Mouse (Mus musculus): ENCODE measurements around the gene Sema5a.

Sema5a gene

GRCm38 (mm10) chr15:32459046-32459445 is 214.4 kb downstream of the Sema5a start:
- no peak for DNase-seq

DNA sequence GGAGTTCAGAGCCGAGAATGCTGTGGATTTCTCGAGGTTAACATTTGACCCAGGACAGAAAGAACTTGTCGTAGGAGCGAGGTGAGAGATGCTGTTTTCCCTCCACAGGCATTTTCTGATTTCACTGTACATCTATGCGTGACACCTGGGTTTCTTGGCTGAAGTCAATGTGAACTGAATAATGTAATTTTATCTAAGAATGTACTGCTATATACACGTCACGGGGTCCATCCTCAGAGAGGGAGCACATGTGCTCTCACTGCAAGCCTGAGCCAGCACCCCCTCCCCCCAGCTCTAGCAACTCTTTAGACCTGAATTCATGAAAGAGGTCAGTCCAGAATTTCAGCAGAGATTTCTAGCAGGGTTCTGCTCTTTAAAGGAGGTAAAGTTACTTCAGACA is 215.6 kb downstream of the Sema5a start:
- no peak for DNase-seq

DNA sequence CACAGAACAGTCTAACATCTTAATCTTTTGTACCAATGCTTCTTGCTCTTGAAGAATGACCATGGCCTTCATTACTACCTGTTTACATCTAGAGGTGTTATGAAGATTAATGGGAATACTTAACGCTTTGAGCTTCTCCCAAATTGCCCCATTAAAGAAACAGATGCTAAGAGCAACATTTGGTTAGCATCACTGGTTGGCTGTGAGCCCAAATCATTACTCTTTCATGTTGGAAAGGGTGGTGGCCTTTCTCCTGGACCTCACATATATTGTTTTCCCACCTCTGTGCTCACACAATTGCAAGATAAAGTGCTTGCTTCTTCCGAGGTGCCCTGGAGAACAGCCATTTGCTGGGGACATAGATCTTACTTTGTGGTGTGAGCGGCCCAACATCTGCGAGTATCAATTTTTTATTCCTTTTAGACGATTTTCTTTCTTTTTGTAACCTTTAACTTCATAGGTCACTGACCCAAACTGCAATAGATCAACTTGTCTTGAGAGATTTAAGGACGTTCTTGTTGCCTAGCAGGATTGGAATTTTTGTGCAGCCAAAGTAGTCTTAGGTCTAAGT is 227.0 kb downstream of the Sema5a start:
- DNase-seq: no peak

DNA sequence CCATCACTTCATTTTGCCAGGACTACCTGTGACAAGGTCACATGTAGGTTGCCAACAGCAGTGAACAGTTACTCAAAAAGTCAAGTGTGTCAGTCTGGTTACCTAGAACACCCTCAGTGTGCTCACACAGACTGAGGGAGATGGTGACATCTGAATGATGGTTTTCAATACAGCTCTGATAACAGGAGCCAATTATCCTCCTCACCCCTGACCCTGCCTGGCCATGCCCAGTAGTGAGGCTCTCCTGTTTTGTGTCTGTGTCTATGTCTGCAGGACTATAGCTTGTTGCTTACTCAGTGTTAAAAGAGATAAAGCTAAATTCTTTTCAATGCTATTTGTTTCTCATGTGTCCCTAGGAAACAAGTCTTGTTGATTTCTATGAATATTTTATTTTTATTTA is 236.1 kb downstream of the Sema5a start:
- DNase-seq: no peak

- DNase-seq: no peak
These were observed 240.7 kb downstream of the Sema5a start for GRCm38 (mm10) chr15:32485064-32485964.

DNA sequence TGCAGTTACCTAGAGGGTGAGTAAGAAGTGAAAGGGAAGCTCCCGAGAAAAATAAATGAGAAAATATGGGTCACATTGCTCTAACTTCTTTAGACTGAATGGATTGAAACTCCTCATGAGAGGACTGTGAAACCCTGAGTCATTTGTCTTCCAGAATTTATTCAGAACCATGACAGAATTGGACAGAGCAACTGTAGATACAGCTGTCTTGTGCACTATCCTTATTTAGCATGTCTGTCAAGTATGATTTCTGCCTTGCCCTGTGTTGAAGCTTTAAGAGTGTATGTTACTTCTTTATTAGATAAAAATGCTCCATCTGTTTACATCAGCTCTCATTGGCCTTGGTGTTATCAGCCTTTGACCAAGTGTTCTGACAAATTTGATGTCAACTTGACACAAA is 243.4 kb downstream of the Sema5a start:
- no peak for DNase-seq

- DNase-seq: no peak
These were observed 249.6 kb downstream of the Sema5a start for GRCm38 (mm10) chr15:32494219-32494618.

GRCm38 (mm10) chr15:32494899-32495298 is 250.3 kb downstream of the Sema5a start:
- no peak for DNase-seq

- no peak for DNase-seq
These were observed 252.3 kb downstream of the Sema5a start for GRCm38 (mm10) chr15:32496880-32497279.

DNA sequence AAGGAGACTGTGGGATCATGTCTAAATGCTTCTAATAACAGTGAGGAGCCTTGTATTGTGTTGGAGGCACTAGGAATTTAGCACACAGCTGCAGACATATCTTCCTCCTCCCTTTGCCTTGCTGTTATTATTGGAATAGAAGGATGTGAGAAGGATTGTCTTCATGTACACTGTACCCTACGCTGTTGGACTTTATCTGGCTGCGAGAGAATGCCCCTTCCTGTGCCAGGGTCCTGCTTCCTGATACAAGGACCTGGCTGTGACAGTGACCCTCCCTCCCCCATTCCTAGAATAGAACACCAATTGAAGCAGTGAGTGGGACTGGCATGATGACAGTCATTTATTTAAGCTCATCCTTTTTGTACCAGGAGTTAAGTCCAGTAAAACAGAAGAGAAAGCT is 261.3 kb downstream of the Sema5a start:
- DNase-seq: no peak

DNA sequence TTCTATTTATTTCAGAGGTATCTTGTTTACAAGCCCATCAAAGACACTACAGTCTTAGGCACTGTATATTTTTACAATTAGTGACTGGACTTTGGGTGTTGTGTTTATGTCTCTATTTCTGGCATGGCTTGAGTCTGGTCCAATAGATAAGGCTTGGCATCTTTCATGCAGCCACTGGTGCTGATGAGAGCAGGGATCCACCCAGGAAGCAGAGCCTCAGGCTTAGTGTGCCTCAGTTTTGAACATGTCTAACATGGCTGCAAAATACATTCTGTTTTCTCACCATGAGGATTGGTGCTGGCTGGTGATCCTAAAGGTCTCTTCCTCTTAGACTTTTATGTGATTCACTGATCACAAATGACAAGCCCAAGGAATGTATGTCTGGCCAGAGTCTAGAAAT is 263.7 kb downstream of the Sema5a start:
- no peak for DNase-seq

DNA sequence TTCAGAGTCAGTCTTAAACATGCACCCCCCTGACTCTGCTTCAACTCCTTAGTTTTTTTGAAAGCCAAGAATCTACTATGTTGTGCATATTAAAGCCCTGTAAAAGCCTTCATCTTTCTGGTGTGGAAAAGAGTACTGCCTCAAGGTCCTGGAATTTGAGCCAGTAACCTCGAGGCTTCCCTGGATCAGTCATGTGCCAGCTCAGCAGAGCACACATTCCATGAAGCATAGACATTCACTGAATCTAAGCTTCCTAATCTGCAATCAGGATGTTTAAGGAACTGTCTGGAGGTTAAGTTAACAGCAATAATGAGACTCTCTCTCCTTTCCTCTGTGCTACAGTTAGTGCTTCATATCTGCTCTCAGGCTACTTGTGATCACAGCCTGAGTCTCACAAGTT is 270.3 kb downstream of the Sema5a start:
- DNase-seq: no peak

- DNase-seq: no peak
These were observed 273.3 kb downstream of the Sema5a start for GRCm38 (mm10) chr15:32517954-32518353.

GRCm38 (mm10) chr15:32532539-32532938 is 287.9 kb downstream of the Sema5a start:
- DNase-seq: no peak

DNA sequence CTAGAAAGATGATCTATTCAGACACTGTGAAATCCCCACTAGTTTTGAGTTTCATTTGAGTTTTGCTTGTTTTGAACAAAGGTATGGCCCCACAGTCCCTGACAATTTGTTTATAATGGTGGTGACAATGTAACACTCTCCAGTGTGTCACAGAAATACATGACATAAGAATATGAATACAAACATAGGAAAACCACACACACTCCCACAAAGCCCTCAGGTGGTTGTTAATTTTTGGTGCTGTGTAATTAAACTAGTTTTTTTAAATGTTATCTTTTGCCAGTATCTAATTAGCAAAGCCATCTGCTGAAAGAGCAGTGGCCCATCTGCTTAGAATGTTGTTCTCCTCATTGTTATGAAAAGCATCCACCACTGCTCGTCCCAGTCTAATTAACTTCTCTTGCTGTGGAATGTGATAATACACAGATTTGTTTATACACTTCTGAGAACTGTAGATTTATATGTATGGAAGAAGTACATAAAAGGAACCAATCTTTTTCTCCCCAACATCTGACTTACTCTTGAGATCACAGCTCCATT is 289.0 kb downstream of the Sema5a start:
- DNase-seq: no peak

GRCm38 (mm10) chr15:32536755-32537503 is 292.3 kb downstream of the Sema5a start:
- no peak for DNase-seq

GRCm38 (mm10) chr15:32537504-32537792 is 292.8 kb downstream of the Sema5a start:
- DNase-seq: no peak

GRCm38 (mm10) chr15:32538092-32538491 is 293.5 kb downstream of the Sema5a start:
- DNase-seq: no peak

- no peak for DNase-seq
These were observed 298.1 kb downstream of the Sema5a start for GRCm38 (mm10) chr15:32542746-32543145.

DNA sequence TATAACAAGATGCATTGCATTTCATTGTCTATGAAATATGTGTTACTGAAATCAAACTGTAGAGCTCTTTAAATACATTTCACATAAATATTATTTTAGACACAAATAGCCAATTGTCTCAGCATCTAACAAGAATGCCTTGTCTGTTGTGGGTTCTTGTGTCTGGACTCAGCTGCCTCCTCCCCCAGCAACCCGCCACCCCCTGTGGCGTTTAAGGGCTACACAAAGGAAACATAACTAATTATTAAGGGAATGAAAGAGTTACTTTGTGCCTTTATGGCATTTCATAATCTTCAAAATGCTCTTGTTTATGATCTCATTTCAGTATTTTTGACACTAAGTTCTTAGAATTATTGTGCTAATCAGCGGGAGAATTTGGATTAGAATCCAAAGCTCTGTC is 298.6 kb downstream of the Sema5a start:
- DNase-seq: no peak

DNA sequence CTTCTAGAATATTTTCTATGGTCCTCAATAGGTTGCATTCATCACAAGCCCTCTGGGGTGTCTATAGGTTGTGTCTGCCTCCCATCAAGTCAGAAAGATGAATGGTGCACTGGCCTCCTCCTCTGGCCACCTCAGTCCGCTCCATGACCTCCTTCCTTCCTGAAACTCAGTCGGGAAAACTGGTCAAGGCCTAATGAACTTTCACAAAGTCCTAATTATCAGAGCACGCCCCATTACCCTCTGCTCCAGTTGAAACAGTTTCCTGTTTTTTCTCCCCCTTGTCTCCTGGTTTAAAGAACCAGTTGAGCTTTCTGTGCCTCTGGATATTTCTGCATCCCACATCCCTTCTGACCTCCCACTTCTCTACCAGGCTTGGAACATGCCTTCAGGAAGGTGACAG is 300.8 kb downstream of the Sema5a start:
- DNase-seq: no peak

DNA sequence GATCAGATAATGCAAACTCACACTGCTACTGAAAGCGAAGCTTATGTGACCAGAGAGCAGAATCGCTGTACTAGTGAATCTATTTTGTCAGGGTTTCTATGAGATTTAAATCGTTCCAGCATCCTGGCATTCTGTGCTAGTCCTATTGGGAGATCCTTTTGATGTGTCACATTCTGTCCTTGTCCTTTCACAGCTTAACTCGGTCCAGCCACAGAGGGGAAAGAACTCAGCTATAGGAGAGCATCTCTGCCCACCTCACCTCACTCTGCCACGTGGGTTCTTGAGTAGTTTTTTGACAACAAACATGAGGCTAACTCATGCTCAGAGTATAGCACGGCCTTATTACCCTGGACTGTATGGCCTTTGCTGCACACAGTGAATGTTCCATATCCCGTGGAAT is 302.1 kb downstream of the Sema5a start:
- no peak for DNase-seq

- no peak for DNase-seq
These were observed 314.3 kb downstream of the Sema5a start for GRCm38 (mm10) chr15:32558925-32559324.

DNA sequence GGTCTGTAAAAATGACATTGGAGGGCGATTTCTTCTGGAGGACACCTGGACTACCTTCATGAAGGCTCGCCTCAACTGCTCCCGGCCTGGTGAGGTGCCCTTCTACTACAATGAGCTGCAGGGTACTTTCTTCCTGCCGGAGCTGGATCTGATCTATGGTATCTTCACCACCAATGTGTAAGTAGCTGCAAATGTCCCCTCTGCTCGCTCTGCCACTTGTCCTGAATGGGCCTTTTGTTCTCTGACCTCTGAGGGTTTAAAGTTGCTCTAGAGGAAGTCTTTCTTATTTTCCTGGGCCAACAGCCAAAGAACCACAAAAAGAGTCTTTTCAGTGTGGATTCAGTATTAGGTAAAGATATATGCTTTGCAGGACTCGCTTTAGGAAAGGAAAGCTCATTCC is 318.0 kb downstream of the Sema5a start:
- DNase-seq: peak; percentile 29

Data from kidney, postnatal 14 days (tissue).